Mouse (Mus musculus) lung, postnatal 0 days (tissue): ENCODE measurements around the gene Gm14180.

Source experiments
- CTCF ChIP-seq: IDR thresholded peaks from 2 replicates; pipeline ENCODE4 v1.5.1; 2016; ENCODE audit warnings: antibody characterized with exemption, mild to moderate bottlenecking
- EP300 ChIP-seq: IDR thresholded peaks from 2 replicates; pipeline ENCODE4 v1.6.1; 2016; ENCODE audit warnings: antibody characterized with exemption, mild to moderate bottlenecking, control low read depth

- no peak for TF ChIP-seq CTCF
- TF ChIP-seq EP300, result no peak
Observed at GRCm38 (mm10) chr11:99718759-99719158, 15.3 kb downstream of the Gm14180 start.
